Mouse (Mus musculus): ENCODE results near the gene Psmc2.

DNA sequence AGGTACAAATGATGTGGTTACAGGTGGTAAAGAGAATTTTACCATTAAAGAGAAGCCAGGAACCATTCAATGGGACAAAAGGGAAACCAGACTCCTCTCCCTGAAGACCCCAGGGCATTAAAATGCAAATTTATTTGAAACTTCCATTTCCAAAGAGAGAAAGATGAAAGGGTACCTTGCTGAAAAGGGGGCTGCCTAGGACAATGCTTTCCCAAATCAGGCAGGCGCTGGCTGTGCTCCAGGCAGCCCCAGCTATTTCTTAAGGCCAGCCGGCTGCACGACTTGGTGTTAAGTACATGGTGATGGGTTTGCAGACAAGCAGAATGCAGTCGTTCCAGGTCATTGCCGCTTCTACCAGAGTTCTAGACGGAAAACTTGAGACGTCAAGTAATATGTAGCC lies 41.3 kb downstream of the Psmc2 start:
- TF ChIP-seq CTCF (IDR thresholded peaks at IDR 0.05; ENCODE audit: low read depth) (no peak), EP300 (IDR thresholded peaks at IDR 0.05; ENCODE audit: low read depth) (no peak)

Data from liver, postnatal 0 days (tissue).